Mouse (Mus musculus) liver, embryonic 13.5 days (tissue): Measurements from ENCODE around the gene Magi2. TPM values are rescaled to one million over a fixed set of nuclear protein-coding genes. Genes with fewer than 3 reads are reported as not detected.

Experiments
- ATAC-seq: fragments of 200-750 bp; cut with Nextera tagmentation; 2 replicates; pipeline ENCODE4 v1.8.0; 2017; ENCODE audit warnings: low read depth, mild to moderate bottlenecking, moderate number of reproducible peaks, moderate library complexity
- DNase-seq: peaks from one replicate; pipeline ENCODE4 v3.0.0; 2022
- H3K27ac ChIP-seq: fragments of 300-500 bp; sonication (generic); 2 replicates; pipeline ENCODE4 v1.5.1; 2015; ENCODE audit warnings: moderate library complexity, mild to moderate bottlenecking, inconsistent platforms
- H3K27me3 ChIP-seq: fragments of 300-500 bp; sonication (generic); 2 replicates; pipeline ENCODE4 v1.6.1; 2015; ENCODE audit warnings: mild to moderate bottlenecking, inconsistent platforms
- H3K36me3 ChIP-seq: fragments of 300-500 bp; sonication (generic); 2 replicates; pipeline ENCODE4 v1.6.1; 2015; ENCODE audit warnings: mild to moderate bottlenecking, inconsistent platforms
- H3K4me1 ChIP-seq: fragments of 300-500 bp; sonication (generic); replicated peaks from 2 replicates; pipeline ENCODE4 v1.6.1; 2015; ENCODE audit warnings: inconsistent platforms
- H3K4me2 ChIP-seq: fragments of 300-500 bp; sonication (generic); 2 replicates; pipeline ENCODE4 v1.6.1; 2015; ENCODE audit warnings: inconsistent platforms, mild to moderate bottlenecking, moderate library complexity
- H3K4me3 ChIP-seq: fragments of 300-500 bp; sonication (generic); replicated peaks from 2 replicates; pipeline ENCODE4 v1.5.1; 2015; ENCODE audit warnings: mild to moderate bottlenecking, inconsistent platforms
- H3K9ac ChIP-seq: fragments of 300-500 bp; sonication (generic); 2 replicates; pipeline ENCODE4 v1.6.1; 2015; ENCODE audit warnings: mild to moderate bottlenecking, inconsistent platforms
- H3K9me3 ChIP-seq: fragments of 300-500 bp; sonication (generic); replicated peaks from 2 replicates; pipeline ENCODE4 v1.6.1; 2016; ENCODE audit warnings: inconsistent platforms
- WGBS: fragments of 180-500 bp; shearing (Covaris S2); methylation state at CpG from one replicate; pipeline ENCODE4 v1.1.7; 2015; ENCODE audit not compliant: insufficient replicate concordance; 5-methylcytosine and 5-hydroxymethylcytosine counted together
- polyA plus RNA-seq: library from polyadenylated mRNA; unstranded; fragments of >200 nt; fragmentation: Nextera tagmentation; extraction: Ambion mirVana; gene quantifications from 2 replicates; pipeline ENCODE4 v1.2.1, GENCODE M21; 2015

The Magi2 gene
- polyA plus RNA-seq, 1 experiment from 2014 or later = 0.28 TPM

GRCm38 (mm10) chr5:19891693-19892092, 664.9 kb downstream of the Magi2 start:
- Histone ChIP-seq H3K4me1 (no peaks in the 10 kb centered on the region), H3K36me3 (no peaks in the 10 kb centered on the region), H3K4me2 (no peak overlapping the region), H3K4me3 (no peak overlapping the region), H3K9ac (no peak overlapping the region), H3K27me3 (no peaks in the 10 kb centered on the region), H3K27ac (no peak overlapping the region), H3K9me3 (no peaks in the 10 kb centered on the region)
- ATAC-seq (no peak), DNase-seq (no peak)
- 41% methylated on average over 3 of the region's 3 CpGs for WGBS

GRCm38 (mm10) chr5:19895893-19896292, 669.1 kb downstream of the Magi2 start:
- Histone ChIP-seq H3K27me3 (no peaks in the 10 kb centered on the region), H3K9me3 (no peaks in the 10 kb centered on the region), H3K27ac (no peak overlapping the region), H3K9ac (no peak overlapping the region), H3K4me2 (no peak overlapping the region), H3K36me3 (no peaks in the 10 kb centered on the region), H3K4me1 (no peaks in the 10 kb centered on the region), H3K4me3 (no peak overlapping the region)
- DNase-seq (no peak), ATAC-seq (no peak)
- 40% methylated on average over 6 of the region's 6 CpGs for WGBS

GRCm38 (mm10) chr5:19901625-19902024, 674.8 kb downstream of the Magi2 start:
- Histone ChIP-seq H3K4me2 (no peak overlapping the region), H3K9ac (no peak overlapping the region), H3K36me3 (no peaks in the 10 kb centered on the region), H3K9me3 (no peaks in the 10 kb centered on the region), H3K4me3 (no peak overlapping the region), H3K4me1 (no peaks in the 10 kb centered on the region), H3K27me3 (no peaks in the 10 kb centered on the region), H3K27ac (no peak overlapping the region)
- DNase-seq (no peak), ATAC-seq (no peak)
- 47% methylated on average over 8 of the region's 8 CpGs for WGBS

GRCm38 (mm10) chr5:19906636-19907035, 679.8 kb downstream of the Magi2 start:
- Histone ChIP-seq H3K9ac (no peak overlapping the region), H3K4me3 (no peak overlapping the region), H3K4me2 (no peak overlapping the region), H3K27ac (no peak overlapping the region), H3K36me3 (no peaks in the 10 kb centered on the region), H3K9me3 (no peaks in the 10 kb centered on the region), H3K27me3 (peaks cover 21% of the 10 kb centered on the region), H3K4me1 (no peaks in the 10 kb centered on the region)
- WGBS = 47% methylated on average over 4 of the region's 4 CpGs
- no peak for DNase-seq
- no peak for ATAC-seq

- peak overlapping the region; percentile 24; the same call in 1 of the 2 replicates for H3K4me2 ChIP-seq
- H3K9me3 ChIP-seq = no peaks in the 10 kb centered on the region
- H3K4me3 ChIP-seq = peak overlapping the region; percentile 21; the same call in 1 of the 2 replicates
- WGBS = 8% methylated on average over 12 of the region's 12 CpGs
- no peak overlapping the region for H3K27ac ChIP-seq
- H3K9ac ChIP-seq = no peak overlapping the region
- no peaks in the 10 kb centered on the region for H3K36me3 ChIP-seq
- DNase-seq (no peak), ATAC-seq (no peak)
- peaks cover 21% of the 10 kb centered on the region for H3K27me3 ChIP-seq
- H3K4me1 ChIP-seq = no peaks in the 10 kb centered on the region
These were observed 680.6 kb downstream of the Magi2 start for GRCm38 (mm10) chr5:19907381-19907982.

- peak overlapping the region; percentile 24; the same call in 1 of the 2 replicates for H3K4me2 ChIP-seq
- no peak for DNase-seq
- no peaks in the 10 kb centered on the region for H3K4me1 ChIP-seq
- peak overlapping the region; percentile 21; the same call in 1 of the 2 replicates for H3K4me3 ChIP-seq
- H3K9me3 ChIP-seq = no peaks in the 10 kb centered on the region
- H3K27me3 ChIP-seq = peaks cover 21% of the 10 kb centered on the region
- WGBS = 5% methylated on average over 16 of the region's 16 CpGs
- no peak overlapping the region for H3K27ac ChIP-seq
- no peak for ATAC-seq
- no peaks in the 10 kb centered on the region for H3K36me3 ChIP-seq
- no peak overlapping the region for H3K9ac ChIP-seq
These were observed 681.3 kb downstream of the Magi2 start for GRCm38 (mm10) chr5:19907983-19908705.

- H3K4me2 ChIP-seq = no peak overlapping the region
These were observed 681.8 kb downstream of the Magi2 start for GRCm38 (mm10) chr5:19908706-19909060.

GRCm38 (mm10) chr5:19909071-19909470, 682.2 kb downstream of the Magi2 start:
- peaks cover 21% of the 10 kb centered on the region for H3K27me3 ChIP-seq
- ATAC-seq (no peak), DNase-seq (no peak)
- no peak overlapping the region for H3K9ac ChIP-seq
- 9% methylated on average over 11 of the region's 11 CpGs for WGBS
- H3K9me3 ChIP-seq = no peaks in the 10 kb centered on the region
- H3K4me1 ChIP-seq = no peaks in the 10 kb centered on the region
- H3K36me3 ChIP-seq = no peaks in the 10 kb centered on the region
- H3K27ac ChIP-seq = no peak overlapping the region
- H3K4me3 ChIP-seq = no peak overlapping the region
- H3K4me2 ChIP-seq = 0 out of 2 replicates have a peak overlapping the region, but pooled peaks have one; percentile 12

More at GRCm38 (mm10) chr5:19908706-19909060, 681.8 kb downstream of the Magi2 start:
- ATAC-seq (no peak), DNase-seq (no peak)
- Histone ChIP-seq H3K9me3 (no peaks in the 10 kb centered on the region), H3K27ac (no peak overlapping the region), H3K36me3 (no peaks in the 10 kb centered on the region), H3K4me3 (no peak overlapping the region), H3K9ac (no peak overlapping the region), H3K27me3 (peaks cover 21% of the 10 kb centered on the region), H3K4me1 (no peaks in the 10 kb centered on the region)
- WGBS = 3% methylated on average over 5 of the region's 5 CpGs

- ATAC-seq = no peak
- H3K27me3 ChIP-seq = peaks cover 21% of the 10 kb centered on the region
- no peak overlapping the region for H3K9ac ChIP-seq
- H3K36me3 ChIP-seq = no peaks in the 10 kb centered on the region
- no peak overlapping the region for H3K27ac ChIP-seq
- H3K4me3 ChIP-seq = no peak overlapping the region
- H3K9me3 ChIP-seq = no peaks in the 10 kb centered on the region
- H3K4me2 ChIP-seq = no peak overlapping the region
- WGBS = 59% methylated on average over 7 of the region's 7 CpGs
- H3K4me1 ChIP-seq = no peaks in the 10 kb centered on the region
- DNase-seq = no peak
These were observed 682.8 kb downstream of the Magi2 start for GRCm38 (mm10) chr5:19909664-19910063.

GRCm38 (mm10) chr5:19932102-19932501, 705.3 kb downstream of the Magi2 start:
- H3K9ac ChIP-seq = no peak overlapping the region
- no peak overlapping the region for H3K4me2 ChIP-seq
- 39% methylated on average over 3 of the region's 3 CpGs for WGBS
- H3K27ac ChIP-seq = no peak overlapping the region
- ATAC-seq = no peak
- no peaks in the 10 kb centered on the region for H3K36me3 ChIP-seq
- DNase-seq = no peak
- no peak overlapping the region for H3K4me3 ChIP-seq
- H3K9me3 ChIP-seq = no peaks in the 10 kb centered on the region
- no peaks in the 10 kb centered on the region for H3K27me3 ChIP-seq
- no peaks in the 10 kb centered on the region for H3K4me1 ChIP-seq

GRCm38 (mm10) chr5:19933190-19933589, 706.4 kb downstream of the Magi2 start:
- Histone ChIP-seq H3K4me3 (no peak overlapping the region), H3K36me3 (no peaks in the 10 kb centered on the region), H3K4me2 (no peak overlapping the region), H3K9ac (no peak overlapping the region), H3K27ac (no peak overlapping the region), H3K9me3 (no peaks in the 10 kb centered on the region), H3K4me1 (no peaks in the 10 kb centered on the region), H3K27me3 (no peaks in the 10 kb centered on the region)
- WGBS = 59% methylated on average over 2 of the region's 2 CpGs
- DNase-seq (no peak), ATAC-seq (no peak)

- ATAC-seq (no peak), DNase-seq (no peak)
- no peak overlapping the region for H3K4me3 ChIP-seq
- no peak overlapping the region for H3K4me2 ChIP-seq
- H3K27me3 ChIP-seq = no peaks in the 10 kb centered on the region
- WGBS = 63% methylated on average over 2 of the region's 2 CpGs
- no peak overlapping the region for H3K27ac ChIP-seq
- H3K9ac ChIP-seq = no peak overlapping the region
- H3K4me1 ChIP-seq = no peaks in the 10 kb centered on the region
- H3K36me3 ChIP-seq = no peaks in the 10 kb centered on the region
- H3K9me3 ChIP-seq = no peaks in the 10 kb centered on the region
These were observed 724.3 kb downstream of the Magi2 start for GRCm38 (mm10) chr5:19951102-19951501.
